Mouse (Mus musculus): ENCODE data around the gene Erich3. TPM values are rescaled to one million over a fixed set of nuclear protein-coding genes. Genes with fewer than 3 reads are reported as not detected.

Erich3 gene
- total and polyA plus RNA-seq, 3 experiments, result not detected

GRCm38 (mm10) chr3:154816801-154817625, 153.4 kb downstream of the Erich3 start:
- Histone ChIP-seq H3K4me3 (ENCODE audit: control insufficient read depth in 1 of 2, insufficient read depth in 1 of 2, low read depth in 2 of 2, low read length in 2 of 2) (no peak overlapping the region), H3K9me3 (replicated peaks; ENCODE audit: insufficient read depth, low read length) (no peaks in the 10 kb centered on the region), H3K9ac (ENCODE audit: control insufficient read depth, low read depth, low read length, poor library complexity, severe bottlenecking) (no peak overlapping the region), H3K27me3 (ENCODE audit: control insufficient read depth in 1 of 2, insufficient read depth in 2 of 2, low read length in 2 of 2) (no peaks in the 10 kb centered on the region), H3K79me2 (ENCODE audit: control insufficient read depth, insufficient read depth, low read length, poor library complexity) (no peaks in the 10 kb centered on the region), H3K36me3 (ENCODE audit: control insufficient read depth in 1 of 2, insufficient read depth in 2 of 2, low read length in 2 of 2) (no peaks in the 10 kb centered on the region), H3K4me1 (ENCODE audit: control insufficient read depth in 1 of 2, insufficient read depth in 2 of 2, low read length in 2 of 2) (no peaks in the 10 kb centered on the region), H3K27ac (ENCODE audit: control insufficient read depth, low read depth, low read length) (no peak overlapping the region)
- TF ChIP-seq MYC (IDR thresholded peaks at IDR 0.05; ENCODE audit: low read depth, low read length), result no peak
- no peak for TF ChIP-seq ZC3H11A (IDR thresholded peaks at IDR 0.05; ENCODE audit: low read depth, low read length)
- TF ChIP-seq POLR2AphosphoS5 (IDR thresholded peaks at IDR 0.05; ENCODE audit: borderline replicate concordance, low read depth, low read length), result no peak
- no peak for TF ChIP-seq TBP (IDR thresholded peaks at IDR 0.05; ENCODE audit: low read depth, low read length)
- TF ChIP-seq RAD21 (IDR thresholded peaks at IDR 0.05; ENCODE audit: low read depth, low read length), result no peak
- TF ChIP-seq BHLHE40 (IDR thresholded peaks at IDR 0.05; ENCODE audit: borderline replicate concordance, low read depth, low read length), result no peak
- TF ChIP-seq CHD1 (IDR thresholded peaks at IDR 0.05; ENCODE audit: low read depth, low read length), result no peak
- no peak for TF ChIP-seq SIN3A (IDR thresholded peaks at IDR 0.05; ENCODE audit: low read length)
- no peak for DNase-seq (ENCODE audit: low read depth, low spot score)

Other genes with a start within 250 kb of the Erich3 start
- 10.7 and 12.2 TPM in 2 replicates for gene Cryz, start 67.1 kb upstream of the Erich3 start, total RNA-seq (2012; rRNA removed)
- gene Cryz, start 67.1 kb upstream of the Erich3 start, polyA plus RNA-seq (2012; ENCODE audit: insufficient read depth in 1 of 2, insufficient read length in 2 of 2, low read depth in 1 of 2, low replicate concordance in 2 of 2, missing spikeins in 1 of 2), result 10 to 100 TPM in 1 of 2 experiments, not detected in 1; 21.6 TPM
- 12.1 and 13.2 TPM in 2 replicates for gene Tyw3, start 66.8 kb upstream of the Erich3 start, total RNA-seq (2012; rRNA removed)
- gene Tyw3, start 66.8 kb upstream of the Erich3 start, polyA plus RNA-seq (2012; ENCODE audit: insufficient read depth in 1 of 2, insufficient read length in 2 of 2, low read depth in 1 of 2, low replicate concordance in 2 of 2, missing spikeins in 1 of 2), result 1 to 10 TPM in 1 of 2 experiments, not detected in 1; 6.7 TPM

Data from MEL (cell line).